Mouse (Mus musculus): Measurements from ENCODE around the gene Cmtm8. TPM values are rescaled to one million over a fixed set of nuclear protein-coding genes. Genes with fewer than 3 reads are reported as not detected.
A peak's percentile ranks its signal among the peaks of the same experiment; 100 is the strongest.

Cmtm8 gene
- polyA plus RNA-seq, 1 experiment from 2014 or later = 32.1 TPM

- 58% methylated on average over 11 of the region's 11 CpGs for WGBS
- DNase-seq (ENCODE audit: low spot score) = no peak
- H3K9me3 ChIP-seq (replicated peaks) = no peaks in the 10 kb centered on the region
- H3K27ac ChIP-seq (replicated peaks) = peak overlapping the region; percentile 34; the same call in 1 of the 2 replicates
- no peak overlapping the region for H3K4me3 ChIP-seq
- H3K4me1 ChIP-seq = peaks cover 70% of the 10 kb centered on the region
- H3K36me3 ChIP-seq = no peaks in the 10 kb centered on the region
- no peaks in the 10 kb centered on the region for H3K27me3 ChIP-seq (ENCODE audit: low read depth, poor library complexity, severe bottlenecking)
These were observed 47.4 kb downstream of the Cmtm8 start for GRCm38 (mm10) chr9:114796473-114797050.

- Histone ChIP-seq H3K27ac (replicated peaks) (no peak overlapping the region), H3K4me1 (peaks cover 50% of the 10 kb centered on the region), H3K9me3 (replicated peaks) (no peaks in the 10 kb centered on the region), H3K27me3 (ENCODE audit: low read depth, poor library complexity, severe bottlenecking) (no peaks in the 10 kb centered on the region), H3K4me3 (no peak overlapping the region), H3K36me3 (no peaks in the 10 kb centered on the region)
- no peak for DNase-seq (ENCODE audit: low spot score)
- WGBS = 75% methylated on average over 4 of the region's 4 CpGs
These were observed 49.5 kb downstream of the Cmtm8 start for GRCm38 (mm10) chr9:114794491-114794890.

DNA sequence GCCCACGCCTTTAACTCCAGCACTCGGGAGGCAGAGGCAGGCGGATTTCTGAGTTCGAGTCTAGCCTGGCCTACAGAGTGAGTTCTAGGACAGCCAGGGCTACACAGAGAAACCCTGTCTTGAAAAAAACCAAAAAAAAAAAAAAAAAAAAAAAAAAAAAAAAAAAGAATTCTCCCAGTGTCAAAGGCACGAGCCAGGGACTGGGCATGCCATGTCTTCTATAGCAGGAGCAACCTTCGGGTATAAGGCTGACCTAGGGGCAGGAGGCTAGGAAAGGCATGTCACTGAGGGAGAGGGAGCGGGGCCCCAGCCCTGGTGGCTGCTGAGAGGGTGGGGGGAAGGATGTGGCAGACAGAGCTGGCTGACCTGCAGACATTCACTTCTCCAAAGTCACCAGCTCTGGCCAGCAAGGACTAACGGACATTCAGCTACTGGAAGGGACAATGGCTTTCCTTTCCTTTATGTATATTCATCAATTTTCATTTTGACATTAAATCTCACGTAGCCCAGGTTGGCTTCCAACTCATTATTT, 50.1 kb downstream of the Cmtm8 start:
- Histone ChIP-seq H3K4me3 (no peak overlapping the region), H3K27me3 (ENCODE audit: low read depth, poor library complexity, severe bottlenecking) (no peaks in the 10 kb centered on the region), H3K36me3 (no peaks in the 10 kb centered on the region), H3K4me1 (peaks cover 44% of the 10 kb centered on the region), H3K27ac (replicated peaks) (no peak overlapping the region), H3K9me3 (replicated peaks) (no peaks in the 10 kb centered on the region)
- WGBS = 91% methylated on average over 9 of the region's 9 CpGs
- no peak for DNase-seq (ENCODE audit: low spot score)

GRCm38 (mm10) chr9:114789989-114790388, 54.0 kb downstream of the Cmtm8 start:
- H3K4me1 ChIP-seq = peaks cover 23% of the 10 kb centered on the region
- no peak overlapping the region for H3K27ac ChIP-seq (replicated peaks)
- H3K36me3 ChIP-seq = no peaks in the 10 kb centered on the region
- H3K27me3 ChIP-seq (ENCODE audit: low read depth, poor library complexity, severe bottlenecking) = no peaks in the 10 kb centered on the region
- no peak for DNase-seq (ENCODE audit: low spot score)
- H3K9me3 ChIP-seq (replicated peaks) = no peaks in the 10 kb centered on the region; the same call in 1 of the 2 replicates
- WGBS = 85% methylated on average over 8 of the region's 8 CpGs
- H3K4me3 ChIP-seq = no peak overlapping the region

DNA sequence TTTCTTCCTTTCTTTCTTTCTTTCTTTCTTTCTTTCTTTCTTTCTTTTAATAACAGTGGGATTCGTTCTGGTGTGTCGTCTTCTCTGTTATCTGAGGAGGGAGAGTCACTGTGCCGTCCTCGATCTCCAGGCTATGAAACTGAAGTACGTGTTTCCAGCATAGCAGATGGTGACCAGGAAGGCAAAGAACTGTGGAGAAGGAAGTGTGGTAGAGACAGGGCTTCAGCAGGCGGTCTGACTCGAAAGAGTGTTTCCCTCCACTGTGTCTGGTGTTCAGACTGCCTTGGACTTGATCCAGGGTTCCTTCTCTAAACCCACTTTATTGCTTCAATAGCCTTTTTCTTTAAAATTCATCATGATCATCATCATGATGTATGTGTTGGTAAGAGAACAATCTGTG, 54.4 kb downstream of the Cmtm8 start:
- Histone ChIP-seq H3K27ac (replicated peaks) (no peak overlapping the region), H3K36me3 (no peaks in the 10 kb centered on the region), H3K27me3 (ENCODE audit: low read depth, poor library complexity, severe bottlenecking) (no peaks in the 10 kb centered on the region), H3K4me1 (peaks cover 26% of the 10 kb centered on the region), H3K4me3 (no peak overlapping the region), H3K9me3 (replicated peaks) (no peaks in the 10 kb centered on the region; the same call in 1 of the 2 replicates)
- no peak for DNase-seq (ENCODE audit: low spot score)
- WGBS = 90% methylated on average over 7 of the region's 7 CpGs

DNA sequence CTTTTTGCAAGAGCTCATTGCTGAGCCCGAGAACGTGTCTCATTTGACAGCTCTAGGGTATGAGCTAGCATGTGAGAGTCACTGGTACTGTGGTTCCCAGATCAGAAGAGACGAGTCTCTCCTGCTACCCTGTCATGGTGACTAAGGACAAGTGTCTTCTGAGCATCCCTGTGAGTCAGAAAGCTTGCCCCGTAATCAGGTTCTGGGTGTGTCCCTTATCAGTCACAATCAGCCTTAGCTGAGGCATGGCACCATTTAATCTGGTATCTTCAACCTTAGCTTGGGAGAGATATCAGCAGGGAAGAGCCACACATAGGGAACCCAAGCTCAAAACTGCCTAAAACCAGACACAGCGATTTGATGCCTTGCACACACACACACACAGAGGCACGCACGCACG, 55.3 kb downstream of the Cmtm8 start:
- H3K4me3 ChIP-seq = no peak overlapping the region
- H3K36me3 ChIP-seq = no peaks in the 10 kb centered on the region
- 94% methylated on average over 8 of the region's 8 CpGs for WGBS
- peaks cover 22% of the 10 kb centered on the region for H3K4me1 ChIP-seq
- no peak for DNase-seq (ENCODE audit: low spot score)
- no peak overlapping the region for H3K27ac ChIP-seq (replicated peaks)
- H3K27me3 ChIP-seq (ENCODE audit: low read depth, poor library complexity, severe bottlenecking) = no peaks in the 10 kb centered on the region
- H3K9me3 ChIP-seq (replicated peaks) = no peaks in the 10 kb centered on the region; the same call in 1 of the 2 replicates

DNA sequence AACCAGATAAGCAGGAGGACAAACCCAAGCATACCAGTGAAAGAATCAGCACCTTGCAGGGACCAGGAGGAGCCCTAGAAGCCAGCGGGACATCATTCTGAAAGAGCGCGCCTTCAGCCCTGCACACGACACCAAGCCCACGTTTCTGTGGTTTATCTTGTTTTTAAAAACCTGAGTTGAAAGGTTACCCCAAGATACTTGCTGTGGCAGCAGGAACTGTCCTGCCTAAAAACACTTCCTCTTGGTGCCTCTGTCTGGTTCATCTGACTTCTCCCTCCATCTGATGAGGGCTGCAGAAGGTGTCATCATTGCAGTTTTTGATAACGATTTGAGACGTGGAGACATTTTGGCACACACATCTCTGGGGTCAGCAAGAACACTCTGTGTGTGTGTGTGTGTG, 56.2 kb downstream of the Cmtm8 start:
- WGBS = 91% methylated on average over 7 of the region's 7 CpGs
- no peaks in the 10 kb centered on the region for H3K36me3 ChIP-seq

GRCm38 (mm10) chr9:114787134-114787533, 56.8 kb downstream of the Cmtm8 start:
- no peak overlapping the region for H3K4me3 ChIP-seq
- H3K36me3 ChIP-seq = no peaks in the 10 kb centered on the region
- no peak overlapping the region for H3K27ac ChIP-seq (replicated peaks)
- H3K4me1 ChIP-seq = peaks cover 21% of the 10 kb centered on the region
- H3K27me3 ChIP-seq (ENCODE audit: low read depth, poor library complexity, severe bottlenecking) = peaks cover 9% of the 10 kb centered on the region; the same call in 1 of the 2 replicates
- no peaks in the 10 kb centered on the region; the same call in 1 of the 2 replicates for H3K9me3 ChIP-seq (replicated peaks)
- WGBS = 94% methylated on average over 5 of the region's 5 CpGs
- DNase-seq (ENCODE audit: low spot score) = no peak

More for the DNA sequence above, 56.2 kb downstream of the Cmtm8 start:
- no peak overlapping the region for H3K27ac ChIP-seq (replicated peaks)
- H3K27me3 ChIP-seq (ENCODE audit: low read depth, poor library complexity, severe bottlenecking) = peaks cover 6% of the 10 kb centered on the region; the same call in 1 of the 2 replicates
- H3K4me3 ChIP-seq = no peak overlapping the region
- DNase-seq (ENCODE audit: low spot score) = no peak
- H3K9me3 ChIP-seq (replicated peaks) = no peaks in the 10 kb centered on the region; the same call in 1 of the 2 replicates
- peaks cover 22% of the 10 kb centered on the region for H3K4me1 ChIP-seq

GRCm38 (mm10) chr9:114785432-114786125, 58.4 kb downstream of the Cmtm8 start:
- Histone ChIP-seq H3K4me1 (peaks cover 30% of the 10 kb centered on the region), H3K27me3 (ENCODE audit: low read depth, poor library complexity, severe bottlenecking) (peaks cover 9% of the 10 kb centered on the region; the same call in 1 of the 2 replicates), H3K27ac (replicated peaks) (peak overlapping the region; percentile 81), H3K4me3 (no peak overlapping the region; the same call in 1 of the 2 replicates), H3K9me3 (replicated peaks) (no peaks in the 10 kb centered on the region; the same call in 1 of the 2 replicates), H3K36me3 (no peaks in the 10 kb centered on the region)
- DNase-seq (ENCODE audit: low spot score) = peak; percentile 63
- 9% methylated on average over 16 of the region's 16 CpGs for WGBS

- peak within 1 kb of the TSS; percentile 90 for H3K27ac ChIP-seq (replicated peaks)
- no peaks in the 10 kb centered on the region; the same call in 1 of the 2 replicates for H3K9me3 ChIP-seq (replicated peaks)
- WGBS = 1% methylated on average over 54 of the region's 54 CpGs
- DNase-seq (ENCODE audit: low spot score) = peak; percentile 85
- H3K4me1 ChIP-seq = peaks cover 40% of the 10 kb centered on the region
- peak within 1 kb of the TSS; percentile 72 for H3K4me3 ChIP-seq
- no peaks in the 10 kb centered on the region for H3K36me3 ChIP-seq
- peaks cover 9% of the 10 kb centered on the region; the same call in 1 of the 2 replicates for H3K27me3 ChIP-seq (ENCODE audit: low read depth, poor library complexity, severe bottlenecking)
These were observed 62.3 kb downstream of the Cmtm8 start, which contains the start of gene Cmtm7 for GRCm38 (mm10) chr9:114781526-114782212. Gene Cmtm7 (minus strand): TSS chr9:114781856.

DNA sequence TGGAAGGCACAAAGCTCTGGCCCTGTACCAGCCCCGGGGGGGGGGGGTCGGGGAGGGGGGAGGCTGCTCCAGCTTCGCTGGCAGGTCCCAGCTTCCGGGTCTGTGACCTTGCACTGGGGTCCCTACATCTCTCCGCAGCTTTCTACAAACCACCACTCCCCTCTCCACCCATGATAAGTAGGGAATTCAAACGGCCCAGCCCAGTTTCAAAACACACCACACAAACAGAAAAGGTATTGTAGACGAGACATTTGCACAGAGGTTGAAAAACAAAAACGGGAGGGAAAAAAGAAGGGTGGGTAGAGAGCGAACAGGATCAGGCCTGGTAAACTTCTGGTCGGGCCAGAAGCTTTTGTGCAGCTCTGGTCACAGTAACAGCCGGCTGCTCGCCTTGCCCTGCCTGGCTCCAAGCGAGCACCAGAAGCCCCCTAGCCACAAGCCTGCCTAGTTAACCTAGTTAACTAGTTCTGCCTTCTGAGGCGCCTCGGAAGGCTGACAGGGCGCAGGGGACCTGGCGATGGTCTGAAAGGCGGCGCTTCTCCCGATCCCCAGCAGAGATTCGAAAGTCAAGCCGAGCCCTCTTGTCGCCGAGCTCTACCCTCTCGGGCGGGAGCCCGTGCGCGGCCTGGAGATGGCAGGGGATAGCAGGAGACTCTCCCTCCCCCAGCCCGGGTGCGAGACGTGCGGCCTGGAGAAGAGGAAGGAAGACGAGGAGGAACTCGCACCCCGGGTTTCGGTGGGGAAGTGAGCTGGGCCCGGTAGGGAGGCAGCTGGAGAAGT, 63.0 kb downstream of the Cmtm8 start:
- Histone ChIP-seq H3K36me3 (no peaks in the 10 kb centered on the region), H3K27ac (replicated peaks) (peak overlapping the region; percentile 90), H3K4me1 (peaks cover 43% of the 10 kb centered on the region), H3K4me3 (peak overlapping the region; percentile 72), H3K9me3 (replicated peaks) (no peaks in the 10 kb centered on the region), H3K27me3 (ENCODE audit: low read depth, poor library complexity, severe bottlenecking) (peaks cover 9% of the 10 kb centered on the region; the same call in 1 of the 2 replicates)
- WGBS = under 1% methylated on average over 38 of the region's 38 CpGs
- peak; percentile 74 for DNase-seq (ENCODE audit: low spot score)
